Comparison of ENCODE assay signal across 8 mouse cellular contexts in genomic region chr9:118478839-118479507, GRCm38 (mm10). TPM values are rescaled to one million over a fixed set of nuclear protein-coding genes. Genes with fewer than 3 reads are reported as not detected.
A peak's percentile ranks its signal among the peaks of the same experiment; 100 is the strongest.
DNase-seq lines count a peak whose midpoint lies in the region; ATAC-seq and TF ChIP-seq lines count a peak whose summit lies in the region.

No protein-coding gene starts in this region.

- peaks cover 90% of the 10 kb centered on the region for H3K27me3 ChIP-seq in forebrain, embryonic 13.5 days
- peaks cover 94% of the 10 kb centered on the region for H3K27me3 ChIP-seq in kidney, embryonic 16.5 days (ENCODE audit: insufficient read depth, low read length)
- peaks cover 89% of the 10 kb centered on the region for H3K27me3 ChIP-seq in midbrain, embryonic 11.5 days (ENCODE audit: control insufficient read depth, insufficient read depth, low read length)

- peak; percentile 61 for ATAC-seq in forebrain, embryonic 13.5 days
- ATAC-seq in kidney, embryonic 16.5 days (ENCODE audit: low FRiP score, low TSS enrichment), result peak; percentile 83
- ATAC-seq in midbrain, embryonic 11.5 days (ENCODE audit: low FRiP score), result peak; percentile 71

- H3K9ac ChIP-seq in forebrain, embryonic 13.5 days, result peak overlapping the region; percentile 73
- H3K9ac ChIP-seq in kidney, embryonic 16.5 days (replicated peaks; ENCODE audit: low read length), result peak overlapping the region; percentile 35; the same call in 1 of the 2 replicates
- H3K9ac ChIP-seq in midbrain, embryonic 11.5 days (ENCODE audit: low read length), result no peak overlapping the region

- no peaks in the 10 kb centered on the region for H3K9me3 ChIP-seq in forebrain, embryonic 13.5 days (replicated peaks)
- no peaks in the 10 kb centered on the region for H3K9me3 ChIP-seq in kidney, embryonic 16.5 days (ENCODE audit: low read length)
- no peaks in the 10 kb centered on the region for H3K9me3 ChIP-seq in midbrain, embryonic 11.5 days (ENCODE audit: control insufficient read depth, low read length)

- peak overlapping the region; percentile 68 for H3K4me2 ChIP-seq in forebrain, embryonic 13.5 days
- H3K4me2 ChIP-seq in kidney, embryonic 16.5 days (replicated peaks; ENCODE audit: low read depth, low read length), result peak overlapping the region; percentile 74
- peak overlapping the region; percentile 42 for H3K4me2 ChIP-seq in midbrain, embryonic 11.5 days

- H3K36me3 ChIP-seq in forebrain, embryonic 13.5 days (ENCODE audit: poor library complexity, severe bottlenecking), result no peaks in the 10 kb centered on the region
- no peaks in the 10 kb centered on the region for H3K36me3 ChIP-seq in kidney, embryonic 16.5 days (ENCODE audit: insufficient read depth, low read length)
- no peaks in the 10 kb centered on the region for H3K36me3 ChIP-seq in midbrain, embryonic 11.5 days (ENCODE audit: control insufficient read depth, insufficient read depth, low read length)

- peak overlapping the region; percentile 74 for H3K27ac ChIP-seq in forebrain, embryonic 13.5 days
- no peak overlapping the region for H3K27ac ChIP-seq in kidney, embryonic 16.5 days (ENCODE audit: low read length)
- H3K27ac ChIP-seq in midbrain, embryonic 11.5 days (ENCODE audit: low read depth, low read length), result no peak overlapping the region

- TF ChIP-seq CTCF in lung, adult 2 months (IDR thresholded peaks at IDR 0.05; ENCODE audit: insufficient read depth, low read length), result no peak

- 1% methylated on average over 87 of the region's 87 CpGs for WGBS in lung, adult 2 months
- WGBS in forebrain, embryonic 13.5 days, result under 1% methylated on average over 78 of the region's 87 CpGs
- WGBS in kidney, embryonic 16.5 days, result under 1% methylated on average over 86 of the region's 87 CpGs
- WGBS in midbrain, embryonic 11.5 days, result under 1% methylated on average over 71 of the region's 87 CpGs

- no peak overlapping the region for H3K4me3 ChIP-seq in lung, adult 2 months (replicated peaks; ENCODE audit: extremely low read depth, low read depth, low read length)
- peak overlapping the region; percentile 56 for H3K4me3 ChIP-seq in forebrain, embryonic 13.5 days
- peak overlapping the region; percentile 50 for H3K4me3 ChIP-seq in kidney, embryonic 16.5 days (ENCODE audit: low read length)
- peak overlapping the region; percentile 36 for H3K4me3 ChIP-seq in midbrain, embryonic 11.5 days (ENCODE audit: low read depth, low read length)

- TF ChIP-seq POLR2A in lung, adult 2 months (IDR thresholded peaks at IDR 0.05; ENCODE audit: borderline replicate concordance, extremely low read depth, low read depth, low read length), result no peak

- H3K4me1 ChIP-seq in lung, adult 2 months (ENCODE audit: control insufficient read depth, insufficient read depth, low read length), result peaks cover 4% of the 10 kb centered on the region; the same call in 1 of the 2 replicates
- H3K4me1 ChIP-seq in forebrain, embryonic 13.5 days, result peaks cover 41% of the 10 kb centered on the region
- H3K4me1 ChIP-seq in kidney, embryonic 16.5 days (ENCODE audit: insufficient read depth, low read length), result peaks cover 27% of the 10 kb centered on the region
- H3K4me1 ChIP-seq in midbrain, embryonic 11.5 days (ENCODE audit: control insufficient read depth, insufficient read depth, low read length), result peaks cover 15% of the 10 kb centered on the region

- peak; percentile 13 for DNase-seq in lung, adult 2 months
- no peak for DNase-seq in lung, postnatal 36 days
- peak; percentile 24 for DNase-seq in brain, adult 2 months (ENCODE audit: low read depth, low spot score)
- peak; percentile 95 for DNase-seq in midbrain, embryonic 11.5 days (ENCODE audit: low spot score, missing footprints)
- DNase-seq in thymus, postnatal 36 days, result peak; percentile 51 to 56
- DNase-seq in right cerebral cortex, adult 18-20 months, result no peak

RNA-seq across cellular contexts. Expression of gene Eomes, which starts 1.0 kb away (rescaled TPM):
- polyA plus RNA-seq in lung, adult 2 months (2012; rRNA removed), result 0.96 and 1.3 TPM in 2 replicates
- polyA plus RNA-seq in forebrain, embryonic 13.5 days (2015; fragmentation: Nextera tagmentation; extraction: Ambion mirVana), result 24.4 and 30.7 TPM in 2 replicates
- 0.06 TPM in 1 of 2 replicates, not detected in the other for polyA plus RNA-seq in kidney, embryonic 16.5 days (2015; fragmentation: Nextera tagmentation; extraction: Ambion mirVana)
- polyA plus RNA-seq in midbrain, embryonic 11.5 days (2014; fragmentation: Nextera tagmentation; extraction: Ambion mirVana), result 0.33 and 1.1 TPM in 2 replicates

RNA-seq across cellular contexts. Expression of gene Golga4, which starts 27.1 kb away (rescaled TPM):
- polyA plus RNA-seq in lung, adult 2 months (2012; rRNA removed), result 9.0 and 17.4 TPM in 2 replicates
- polyA plus RNA-seq in forebrain, embryonic 13.5 days (2015; fragmentation: Nextera tagmentation; extraction: Ambion mirVana), result 54.3 and 56.1 TPM in 2 replicates
- 55.1 and 63.6 TPM in 2 replicates for polyA plus RNA-seq in kidney, embryonic 16.5 days (2015; fragmentation: Nextera tagmentation; extraction: Ambion mirVana)
- 48.5 and 48.7 TPM in 2 replicates for polyA plus RNA-seq in midbrain, embryonic 11.5 days (2014; fragmentation: Nextera tagmentation; extraction: Ambion mirVana)

Comparison
In these comparisons a context has a peak if more than half of its experiments do, and no peak if none do; other contexts are left out.
1. DNase-seq: peak in lung, adult 2 months (single experiment), brain, adult 2 months (single experiment), midbrain, embryonic 11.5 days (single experiment) and thymus, postnatal 36 days (2 of 2); none in lung, postnatal 36 days (single experiment) and right cerebral cortex, adult 18-20 months (single experiment).
2. RNA of gene Eomes, which starts 1.0 kb away (polyA plus RNA-seq): 24.4 to 30.7 TPM in forebrain, embryonic 13.5 days; 0.33 to 1.1 TPM in midbrain, embryonic 11.5 days, 0.96 to 1.3 TPM in lung, adult 2 months and 0.06 TPM in kidney, embryonic 16.5 days; every median in the first group is over 10 times any median in the second.
3. Peak in every context shown above with its lines, with median percentiles within 50 percentile points of each other: ATAC-seq and H3K4me2 ChIP-seq.